Mouse (Mus musculus): ENCODE results near the gene Sall4. TPM values are rescaled to one million over a fixed set of nuclear protein-coding genes. Genes with fewer than 3 reads are reported as not detected.
"Not testable (repeated sequence)": the region's sequence is repeated elsewhere in the genome, so short reads cannot be mapped to it uniquely, and the experiment has no call there.

The Sall4 gene
- total RNA-seq, 2 experiments from 2014 or later, result not detected

- intact Hi-C loops (cut with DNase I), result loop anchor here (10.0 kb wide), 1 partner anchor 163 kb away; no protein-coding TSS in a partner anchor
- DNase-seq, result no peak
Measured at GRCm38 (mm10) chr2:168761954-168762353, 5.8 kb downstream of the Sall4 start.

GRCm38 (mm10) chr2:168761141-168761540 is 6.6 kb downstream of the Sall4 start:
- DNase-seq, result no peak
- intact Hi-C loops (cut with DNase I), result loop anchor here (10.0 kb wide), 1 partner anchor 164 kb away; no protein-coding TSS in a partner anchor

GRCm38 (mm10) chr2:168744406-168744805 is 23.3 kb downstream of the Sall4 start:
- DNase-seq; intact Hi-C loops (cut with DNase I): not testable (repeated sequence)

GRCm38 (mm10) chr2:168742649-168743048 is 25.1 kb downstream of the Sall4 start:
- DNase-seq, result peak; percentile 65
- intact Hi-C loops (cut with DNase I), result no loop called here

GRCm38 (mm10) chr2:168742059-168742627 is 25.6 kb downstream of the Sall4 start, which contains the start of gene Atp9a:
Gene Atp9a (minus strand): TSS chr2:168742409.
- peak; percentile 72 for DNase-seq
- intact Hi-C loops (cut with DNase I), result no loop called here

- peak; percentile 65 for DNase-seq
- intact Hi-C loops (cut with DNase I), result no loop called here
Measured at GRCm38 (mm10) chr2:168741273-168742058, 26.3 kb downstream of the Sall4 start.

- intact Hi-C loops (cut with DNase I), result no loop called here
- DNase-seq, result no peak
Measured at GRCm38 (mm10) chr2:168740496-168740895, 27.2 kb downstream of the Sall4 start.

GRCm38 (mm10) chr2:168738854-168739253 is 28.9 kb downstream of the Sall4 start:
- intact Hi-C loops (cut with DNase I), result no loop called here
- no peak for DNase-seq

- intact Hi-C loops (cut with DNase I), result no loop called here
- DNase-seq, result no peak
Measured at GRCm38 (mm10) chr2:168737878-168738277, 29.9 kb downstream of the Sall4 start.

GRCm38 (mm10) chr2:168734023-168734422 is 33.7 kb downstream of the Sall4 start:
- peak; percentile 63 for DNase-seq

GRCm38 (mm10) chr2:168731258-168731657 is 36.5 kb downstream of the Sall4 start:
- intact Hi-C loops (cut with DNase I), result no loop called here
- DNase-seq, result no peak

More at GRCm38 (mm10) chr2:168734023-168734422, 33.7 kb downstream of the Sall4 start:
- intact Hi-C loops (cut with DNase I), result no loop called here

- DNase-seq, result no peak
- intact Hi-C loops (cut with DNase I), result no loop called here
Measured at GRCm38 (mm10) chr2:168729736-168730135, 38.0 kb downstream of the Sall4 start.

- intact Hi-C loops (cut with DNase I), result no loop called here
- no peak for DNase-seq
Measured at GRCm38 (mm10) chr2:168728045-168728444, 39.7 kb downstream of the Sall4 start.

- peak; percentile 42 for DNase-seq
- intact Hi-C loops (cut with DNase I), result no loop called here
Measured at GRCm38 (mm10) chr2:168726007-168726406, 41.7 kb downstream of the Sall4 start.

GRCm38 (mm10) chr2:168721313-168721712 is 46.4 kb downstream of the Sall4 start:
- DNase-seq, result no peak
- intact Hi-C loops (cut with DNase I), result no loop called here

GRCm38 (mm10) chr2:168719742-168720141 is 48.0 kb downstream of the Sall4 start:
- no peak for DNase-seq
- intact Hi-C loops (cut with DNase I), result no loop called here

- peak; percentile 45 for DNase-seq
Measured at GRCm38 (mm10) chr2:168718735-168719134, 49.0 kb downstream of the Sall4 start.

GRCm38 (mm10) chr2:168718267-168718666 is 49.5 kb downstream of the Sall4 start:
- DNase-seq, result no peak
- intact Hi-C loops (cut with DNase I), result no loop called here

More at GRCm38 (mm10) chr2:168718735-168719134, 49.0 kb downstream of the Sall4 start:
- intact Hi-C loops (cut with DNase I), result no loop called here

GRCm38 (mm10) chr2:168712199-168713176 is 55.3 kb downstream of the Sall4 start:
- intact Hi-C loops (cut with DNase I), result no loop called here
- DNase-seq, result no peak

- DNase-seq, result no peak
- intact Hi-C loops (cut with DNase I), result no loop called here
Measured at GRCm38 (mm10) chr2:168710979-168711378, 56.8 kb downstream of the Sall4 start.

- DNase-seq, result no peak
- intact Hi-C loops (cut with DNase I), result no loop called here
Measured at GRCm38 (mm10) chr2:168707766-168708165, 60.0 kb downstream of the Sall4 start.

Measured in left cerebral cortex, postnatal 4 days (tissue).